Mouse (Mus musculus): ENCODE measurements around the gene Rpp38.

DNA sequence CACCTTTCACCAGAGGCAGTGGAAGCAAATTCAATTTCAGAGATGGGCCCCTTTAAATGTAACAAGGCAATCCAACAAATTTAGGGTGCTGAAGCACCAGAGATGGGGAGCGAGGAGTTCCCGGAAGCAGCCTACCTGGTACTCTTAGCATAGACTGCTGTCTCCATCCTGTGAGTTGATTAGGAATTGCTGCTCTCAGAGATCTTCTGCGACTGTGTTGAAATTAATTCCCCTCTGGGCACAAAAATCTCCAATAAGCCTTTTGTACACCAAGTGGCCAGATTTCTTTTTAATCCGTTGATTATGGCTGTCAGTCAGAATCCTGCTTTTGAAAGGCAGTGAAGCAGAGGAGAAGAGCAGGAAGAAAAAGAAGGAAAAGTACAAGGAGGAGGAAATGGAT is 32.7 kb upstream of the Rpp38 start:
- TF ChIP-seq POLR2A (IDR thresholded peaks at IDR 0.05; ENCODE audit: control insufficient read depth, extremely low read depth, insufficient read depth, low read length, poor library complexity): no peak
- TF ChIP-seq CTCF (IDR thresholded peaks at IDR 0.05; ENCODE audit: borderline replicate concordance, control insufficient read depth, extremely low read depth, insufficient read depth, low read length, poor library complexity): no peak

All from thymus, adult 2 months (tissue).